ENCODE assay signal across 8 mouse cellular contexts in genomic region chr2:166650414-166650813, GRCm38 (mm10).
DNase-seq lines count a peak whose midpoint lies in the region.

No protein-coding gene starts in this region.

- DNase-seq in frontal cortex, postnatal 10 days (ENCODE audit: low spot score in 2 of 2): peak; percentile 48 to 68
- DNase-seq in frontal cortex, postnatal 36 days (ENCODE audit: low spot score in 2 of 2): no peak
- peak; percentile 51 for DNase-seq in adrenal gland, postnatal 10 days
- DNase-seq in heart, postnatal 10 days: peak; percentile 44 to 48
- peak; percentile 66 for DNase-seq in kidney, postnatal 14 days
- peak; percentile 57 for DNase-seq in naive thymus-derived CD4-positive, alpha-beta T cell, adult 2 months (ENCODE audit: low read depth)
- no peak for DNase-seq in ovary, adult 18-20 months (ENCODE audit: low spot score)
- no peak for DNase-seq in layer of hippocampus, adult 18-20 months (ENCODE audit: low spot score in 2 of 2)

- intact Hi-C loops in heart, postnatal 10 days (cut with DNase I): no loop called here

Comparison
In these comparisons a context has a peak if more than half of its experiments do, and no peak if none do; other contexts are left out.
1. DNase-seq: peak in frontal cortex, postnatal 10 days (2 of 2), adrenal gland, postnatal 10 days (single experiment), heart, postnatal 10 days (2 of 2), kidney, postnatal 14 days (single experiment) and naive thymus-derived CD4-positive, alpha-beta T cell, adult 2 months (single experiment); none in frontal cortex, postnatal 36 days (0 of 2), ovary, adult 18-20 months (single experiment) and layer of hippocampus, adult 18-20 months (0 of 2).